Mouse (Mus musculus): ENCODE measurements around the gene Gjb6. TPM values are rescaled to one million over a fixed set of nuclear protein-coding genes. Genes with fewer than 3 reads are reported as not detected.

The Gjb6 gene
- polyA plus RNA-seq (2016; fragmentation: Nextera tagmentation; extraction: Ambion mirVana), result 7.6 and 12.9 TPM in 2 replicates

- Histone ChIP-seq H3K27ac (replicated peaks) (no peak within 1 kb of the TSS), H3K36me3 (no peaks in the 10 kb centered on the region), H3K27me3 (peaks cover 47% of the 10 kb centered on the region), H3K9me3 (no peaks in the 10 kb centered on the region), H3K9ac (replicated peaks) (no peak within 1 kb of the TSS; the same call in 1 of the 2 replicates), H3K4me3 (peak within 1 kb of the TSS; percentile 43), H3K4me2 (replicated peaks) (peak within 1 kb of the TSS; percentile 78), H3K4me1 (peaks cover 11% of the 10 kb centered on the region)
- no peak for ATAC-seq (ENCODE audit: low FRiP score, low read depth)
- WGBS, result 2% methylated on average over 33 of the region's 33 CpGs
Observed at GRCm38 (mm10) chr14:57133161-57133661, at the start of gene Gjb6. TSS of gene Gjb6 (minus strand) at chr14:57133611.

GRCm38 (mm10) chr14:57165493-57165892, 32.1 kb upstream of the Gjb6 start:
- Histone ChIP-seq H3K27ac (replicated peaks) (no peak overlapping the region), H3K9me3 (no peaks in the 10 kb centered on the region), H3K36me3 (no peaks in the 10 kb centered on the region), H3K4me3 (no peak overlapping the region), H3K4me1 (no peaks in the 10 kb centered on the region), H3K27me3 (no peaks in the 10 kb centered on the region), H3K4me2 (replicated peaks) (no peak overlapping the region), H3K9ac (replicated peaks) (no peak overlapping the region)
- ATAC-seq (ENCODE audit: low FRiP score, low read depth), result no peak
- 83% methylated on average over 3 of the region's 3 CpGs for WGBS

- Histone ChIP-seq H3K4me3 (no peak overlapping the region), H3K4me1 (no peaks in the 10 kb centered on the region), H3K4me2 (replicated peaks) (no peak overlapping the region), H3K27me3 (no peaks in the 10 kb centered on the region), H3K9me3 (no peaks in the 10 kb centered on the region), H3K9ac (replicated peaks) (no peak overlapping the region), H3K36me3 (no peaks in the 10 kb centered on the region), H3K27ac (replicated peaks) (no peak overlapping the region)
- no peak for ATAC-seq (ENCODE audit: low FRiP score, low read depth)
- WGBS, result 68% methylated on average over 2 of the region's 2 CpGs
Observed at GRCm38 (mm10) chr14:57161833-57162232, 28.4 kb upstream of the Gjb6 start.

GRCm38 (mm10) chr14:57161201-57161600, 27.8 kb upstream of the Gjb6 start:
- H3K27me3 ChIP-seq, result no peaks in the 10 kb centered on the region
- WGBS, result 76% methylated on average over 4 of the region's 4 CpGs
- no peak overlapping the region for H3K27ac ChIP-seq (replicated peaks)
- no peaks in the 10 kb centered on the region for H3K9me3 ChIP-seq
- no peak overlapping the region for H3K4me3 ChIP-seq
- no peaks in the 10 kb centered on the region for H3K36me3 ChIP-seq
- no peak overlapping the region for H3K9ac ChIP-seq (replicated peaks)
- no peak overlapping the region for H3K4me2 ChIP-seq (replicated peaks)
- no peak for ATAC-seq (ENCODE audit: low FRiP score, low read depth)
- H3K4me1 ChIP-seq, result no peaks in the 10 kb centered on the region

- Histone ChIP-seq H3K9me3 (no peaks in the 10 kb centered on the region), H3K4me3 (no peak overlapping the region), H3K4me1 (no peaks in the 10 kb centered on the region), H3K27ac (replicated peaks) (no peak overlapping the region), H3K4me2 (replicated peaks) (no peak overlapping the region), H3K27me3 (peaks cover 4% of the 10 kb centered on the region; the same call in 1 of the 2 replicates), H3K36me3 (no peaks in the 10 kb centered on the region), H3K9ac (replicated peaks) (no peak overlapping the region)
- ATAC-seq (ENCODE audit: low FRiP score, low read depth), result no peak
- WGBS, result 47% methylated on average over 6 of the region's 6 CpGs
Observed at GRCm38 (mm10) chr14:57154916-57155315, 21.5 kb upstream of the Gjb6 start.

- Histone ChIP-seq H3K27ac (replicated peaks) (no peak overlapping the region), H3K4me2 (replicated peaks) (no peak overlapping the region), H3K36me3 (no peaks in the 10 kb centered on the region), H3K27me3 (no peaks in the 10 kb centered on the region), H3K4me3 (no peak overlapping the region), H3K9ac (replicated peaks) (no peak overlapping the region), H3K4me1 (no peaks in the 10 kb centered on the region), H3K9me3 (no peaks in the 10 kb centered on the region)
- WGBS, result 75% methylated on average over 4 of the region's 4 CpGs
- no peak for ATAC-seq (ENCODE audit: low FRiP score, low read depth)
Observed at GRCm38 (mm10) chr14:57145741-57146140, 12.3 kb upstream of the Gjb6 start.

GRCm38 (mm10) chr14:57135265-57135664, 1.9 kb upstream of the Gjb6 start:
- Histone ChIP-seq H3K9me3 (no peaks in the 10 kb centered on the region), H3K27me3 (peaks cover 47% of the 10 kb centered on the region), H3K9ac (replicated peaks) (no peak overlapping the region), H3K27ac (replicated peaks) (no peak overlapping the region), H3K4me1 (peaks cover 11% of the 10 kb centered on the region), H3K4me2 (replicated peaks) (no peak overlapping the region), H3K4me3 (no peak overlapping the region), H3K36me3 (no peaks in the 10 kb centered on the region)
- no peak for ATAC-seq (ENCODE audit: low FRiP score, low read depth)
- 50% methylated on average over 8 of the region's 8 CpGs for WGBS

- no peak overlapping the region for H3K9ac ChIP-seq (replicated peaks)
- no peaks in the 10 kb centered on the region for H3K4me1 ChIP-seq
- H3K9me3 ChIP-seq, result no peaks in the 10 kb centered on the region
- no peak for ATAC-seq (ENCODE audit: low FRiP score, low read depth)
- no peak overlapping the region for H3K4me3 ChIP-seq
- 81% methylated on average over 4 of the region's 4 CpGs for WGBS
- no peak overlapping the region for H3K4me2 ChIP-seq (replicated peaks)
- no peak overlapping the region for H3K27ac ChIP-seq (replicated peaks)
- no peaks in the 10 kb centered on the region for H3K36me3 ChIP-seq
- peaks cover 12% of the 10 kb centered on the region for H3K27me3 ChIP-seq
Observed at GRCm38 (mm10) chr14:57127383-57127782, 6.0 kb downstream of the Gjb6 start.

GRCm38 (mm10) chr14:57122295-57122694, 11.1 kb downstream of the Gjb6 start:
- H3K27ac ChIP-seq (replicated peaks), result no peak overlapping the region
- H3K4me1 ChIP-seq, result no peaks in the 10 kb centered on the region
- H3K9me3 ChIP-seq, result no peaks in the 10 kb centered on the region
- no peak overlapping the region for H3K4me3 ChIP-seq
- no peak for ATAC-seq (ENCODE audit: low FRiP score, low read depth)
- H3K4me2 ChIP-seq (replicated peaks), result no peak overlapping the region
- H3K36me3 ChIP-seq, result no peaks in the 10 kb centered on the region
- WGBS, result 87% methylated on average over 7 of the region's 7 CpGs
- H3K9ac ChIP-seq (replicated peaks), result no peak overlapping the region
- no peaks in the 10 kb centered on the region for H3K27me3 ChIP-seq

GRCm38 (mm10) chr14:57115823-57116544, 17.4 kb downstream of the Gjb6 start, which contains the start of gene Gm4491:
TSS of gene Gm4491 (minus strand) at chr14:57115883.
- no peaks in the 10 kb centered on the region for H3K9me3 ChIP-seq
- 10% methylated on average over 13 of the region's 13 CpGs for WGBS
- no peak within 1 kb of the TSS for H3K9ac ChIP-seq (replicated peaks)
- no peak within 1 kb of the TSS for H3K27ac ChIP-seq (replicated peaks)
- H3K27me3 ChIP-seq, result 0 out of 2 replicates have a peak, but pooled peaks cover 7% of the 10 kb centered on the region
- peaks cover 9% of the 10 kb centered on the region for H3K4me1 ChIP-seq
- peak; percentile 76 for ATAC-seq (ENCODE audit: low FRiP score, low read depth)
- H3K4me2 ChIP-seq (replicated peaks), result peak within 1 kb of the TSS; percentile 41
- H3K4me3 ChIP-seq, result 0 out of 2 replicates have a peak within 1 kb of the TSS, but pooled peaks have one; percentile 9
- H3K36me3 ChIP-seq, result no peaks in the 10 kb centered on the region

GRCm38 (mm10) chr14:57109194-57109593, 24.2 kb downstream of the Gjb6 start:
- WGBS, result 7% methylated on average over 4 of the region's 4 CpGs
- H3K9ac ChIP-seq (replicated peaks), result no peak overlapping the region
- H3K4me2 ChIP-seq (replicated peaks), result no peak overlapping the region
- ATAC-seq (ENCODE audit: low FRiP score, low read depth), result no peak
- H3K4me1 ChIP-seq, result peaks cover 10% of the 10 kb centered on the region
- H3K27me3 ChIP-seq, result peaks cover 46% of the 10 kb centered on the region
- H3K9me3 ChIP-seq, result no peaks in the 10 kb centered on the region
- H3K36me3 ChIP-seq, result no peaks in the 10 kb centered on the region
- H3K27ac ChIP-seq (replicated peaks), result no peak overlapping the region
- H3K4me3 ChIP-seq, result no peak overlapping the region

- Histone ChIP-seq H3K27ac (replicated peaks) (no peak overlapping the region), H3K4me3 (no peak overlapping the region), H3K4me1 (peaks cover 16% of the 10 kb centered on the region), H3K36me3 (no peaks in the 10 kb centered on the region), H3K4me2 (replicated peaks) (no peak overlapping the region), H3K27me3 (peaks cover 56% of the 10 kb centered on the region), H3K9me3 (no peaks in the 10 kb centered on the region), H3K9ac (replicated peaks) (no peak overlapping the region)
- ATAC-seq (ENCODE audit: low FRiP score, low read depth), result no peak
- WGBS, result 73% methylated on average over 5 of the region's 5 CpGs
Observed at GRCm38 (mm10) chr14:57107916-57108315, 25.5 kb downstream of the Gjb6 start.

Data from midbrain, embryonic 12.5 days (tissue).